Mouse (Mus musculus) gastrocnemius, adult 18-20 months (tissue): ENCODE measurements around the gene Homer2. TPM values are rescaled to one million over a fixed set of nuclear protein-coding genes. Genes with fewer than 3 reads are reported as not detected.

ENCODE experiments used
- DNase-seq: peaks from one replicate; pipeline ENCODE4 v3.0.0; 2021; ENCODE audit warnings: low spot score
- total RNA-seq, 2 experiments: library from RNA; stranded (reverse); gene quantifications; 2 replicates each; pipeline ENCODE4 v1.2.3; 2021

Gene Homer2
- total RNA-seq, 2 experiments from 2014 or later, result 51.1 to 51.7 TPM

DNA sequence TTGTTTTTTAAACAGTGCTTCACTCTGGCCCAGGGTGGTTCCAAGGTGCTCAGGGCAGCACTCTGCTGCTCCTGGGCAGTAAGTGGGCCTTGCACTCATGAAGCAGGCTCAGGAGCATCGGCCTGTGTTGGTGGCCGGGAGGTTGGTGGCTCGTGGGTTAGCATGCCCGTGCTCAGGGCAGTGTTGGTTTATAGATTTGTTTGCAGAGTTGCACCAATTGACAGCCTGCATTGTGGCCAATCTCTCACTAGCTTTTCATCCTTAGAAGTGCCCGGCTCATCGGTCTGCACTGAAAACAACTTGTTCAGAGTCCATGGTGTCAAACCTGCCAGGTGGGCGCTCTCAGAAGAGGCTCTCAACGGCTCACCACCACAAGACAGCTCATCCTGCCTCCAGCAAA lies 113.9 kb downstream of the Homer2 start:
- no peak for DNase-seq

DNA sequence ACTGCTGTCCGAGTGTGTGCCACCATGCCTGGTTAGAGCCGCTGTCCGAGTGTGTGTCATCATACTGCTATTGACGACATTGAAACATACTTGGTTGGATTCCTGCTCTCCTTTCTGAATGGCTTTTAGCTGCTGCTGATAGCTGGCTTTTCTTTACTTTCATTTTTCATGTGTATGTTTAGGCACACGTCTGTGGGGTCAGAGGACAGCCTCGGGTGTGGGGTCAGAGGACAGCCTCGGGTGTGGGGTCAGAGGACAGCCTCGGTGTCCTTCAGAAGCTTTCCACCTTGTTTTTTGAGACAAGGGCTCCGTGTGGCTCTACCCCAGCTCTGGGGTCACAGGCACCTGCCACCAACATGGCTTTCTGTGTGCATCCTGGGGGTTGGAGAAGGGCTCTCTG lies 114.6 kb downstream of the Homer2 start:
- DNase-seq, result no peak

DNA sequence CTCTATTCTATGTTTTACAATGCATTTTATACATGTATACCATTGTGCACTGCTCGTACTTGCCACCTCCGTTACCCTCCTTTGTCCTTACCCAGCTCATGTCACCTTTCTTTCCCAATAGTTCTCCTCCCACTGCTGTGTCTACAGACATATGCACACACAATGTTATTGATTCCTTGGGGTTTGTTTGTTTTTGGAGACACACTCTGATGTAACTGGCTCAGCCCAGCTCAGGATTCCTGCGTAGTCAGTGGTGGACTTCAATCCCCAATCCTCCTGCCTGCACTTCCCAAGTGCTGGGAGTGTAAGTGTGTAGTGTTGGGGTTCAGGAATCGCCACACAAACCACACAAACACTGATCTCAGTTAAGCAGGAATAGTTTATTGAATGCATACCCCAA lies 120.1 kb downstream of the Homer2 start:
- DNase-seq, result no peak

DNA sequence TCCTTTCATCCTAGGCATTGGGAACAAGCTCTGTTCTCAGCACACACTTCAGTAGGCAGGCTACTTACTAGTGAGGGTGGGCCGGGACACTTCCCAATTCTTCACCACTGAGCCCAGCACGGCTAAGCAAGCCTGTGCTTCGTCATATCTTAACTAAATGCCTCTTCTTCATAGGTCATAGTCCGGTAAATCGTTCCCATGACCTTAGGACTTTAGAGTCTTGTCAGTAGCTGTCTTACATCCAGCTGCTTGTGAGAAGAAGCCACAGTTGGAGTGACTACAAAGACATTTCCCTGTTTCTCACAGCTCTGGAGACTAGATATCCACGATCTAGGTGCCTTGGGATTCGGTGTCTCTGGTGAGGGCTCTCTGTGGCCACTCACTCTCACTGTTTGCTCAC lies 122.0 kb downstream of the Homer2 start:
- DNase-seq, result no peak

DNA sequence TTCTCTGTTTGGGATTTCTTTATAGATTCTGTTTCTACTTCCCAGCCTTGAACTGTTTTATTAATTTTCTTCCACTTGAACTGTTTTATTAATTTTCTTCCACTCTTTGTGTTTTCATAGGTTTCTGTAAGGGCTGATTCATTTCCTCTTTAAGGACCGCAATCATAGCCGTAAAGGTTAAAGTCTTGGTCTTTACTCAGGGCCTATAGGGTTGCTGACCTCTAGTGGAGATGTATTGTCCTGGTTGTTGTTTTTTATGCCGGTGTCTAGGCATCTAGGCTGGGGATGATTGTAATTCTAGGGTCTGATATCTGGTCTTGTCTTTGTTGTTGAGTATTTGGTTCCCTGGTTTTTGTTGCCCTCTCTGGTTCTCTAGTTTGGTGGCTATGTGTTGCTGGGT lies 123.8 kb downstream of the Homer2 start:
- DNase-seq, result no peak

DNA sequence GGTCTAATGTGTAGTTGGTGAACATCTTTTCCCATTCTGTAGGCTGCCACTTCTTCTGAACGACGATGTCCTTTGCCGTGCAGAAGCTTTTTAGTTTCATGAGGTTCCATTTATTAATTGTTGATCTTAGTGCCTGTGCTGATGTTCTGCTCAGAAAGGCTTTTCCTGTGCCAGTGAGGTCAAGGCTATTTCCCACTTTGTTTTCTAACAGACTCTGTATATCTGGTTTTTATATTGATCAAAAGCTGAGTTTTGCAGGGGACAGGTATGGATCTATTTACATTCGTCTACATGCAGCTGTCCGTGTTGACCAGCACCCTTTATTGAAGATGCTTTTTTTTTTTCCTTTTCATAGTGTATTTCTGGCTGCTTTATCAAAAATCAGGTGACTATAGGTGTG lies 128.0 kb downstream of the Homer2 start:
- no peak for DNase-seq

DNA sequence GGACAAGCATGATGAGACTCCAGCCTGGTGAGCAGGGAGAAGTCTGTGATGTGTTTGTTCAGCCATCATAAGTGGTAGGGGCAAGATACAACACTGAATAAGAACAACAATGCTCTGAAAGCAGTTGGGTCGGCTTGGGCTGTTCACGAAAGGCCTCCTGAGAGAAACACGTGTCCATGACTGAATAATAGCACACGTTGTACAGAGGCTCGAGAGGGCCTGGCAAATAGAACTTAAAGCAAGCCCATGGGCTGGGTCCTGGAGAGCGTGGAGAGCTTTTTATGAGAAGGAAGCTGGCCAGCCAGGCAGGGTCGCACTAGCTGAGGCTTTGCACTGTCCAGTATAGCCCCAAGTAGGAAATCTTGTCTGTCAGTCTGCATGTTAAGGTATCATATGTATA lies 128.9 kb downstream of the Homer2 start:
- no peak for DNase-seq

DNA sequence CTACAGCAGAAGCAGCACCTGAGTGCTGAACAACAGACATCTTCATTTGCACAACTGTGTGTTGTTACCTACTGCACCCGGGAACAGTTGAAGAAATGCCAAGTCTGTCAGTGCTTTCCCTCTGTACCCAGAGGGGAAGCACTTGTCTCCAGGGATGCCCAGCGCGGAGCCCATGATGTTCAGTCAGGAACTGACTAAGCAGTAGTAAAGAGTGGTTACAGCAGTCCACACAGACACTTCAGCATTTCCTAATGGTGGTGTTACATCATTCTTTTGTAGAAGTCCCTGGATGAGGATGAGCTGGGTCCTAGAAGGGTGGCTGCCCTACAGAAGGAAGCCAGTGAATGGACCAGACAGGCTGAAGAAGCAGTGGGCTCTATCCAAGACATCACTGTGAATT lies 129.5 kb downstream of the Homer2 start:
- no peak for DNase-seq

DNA sequence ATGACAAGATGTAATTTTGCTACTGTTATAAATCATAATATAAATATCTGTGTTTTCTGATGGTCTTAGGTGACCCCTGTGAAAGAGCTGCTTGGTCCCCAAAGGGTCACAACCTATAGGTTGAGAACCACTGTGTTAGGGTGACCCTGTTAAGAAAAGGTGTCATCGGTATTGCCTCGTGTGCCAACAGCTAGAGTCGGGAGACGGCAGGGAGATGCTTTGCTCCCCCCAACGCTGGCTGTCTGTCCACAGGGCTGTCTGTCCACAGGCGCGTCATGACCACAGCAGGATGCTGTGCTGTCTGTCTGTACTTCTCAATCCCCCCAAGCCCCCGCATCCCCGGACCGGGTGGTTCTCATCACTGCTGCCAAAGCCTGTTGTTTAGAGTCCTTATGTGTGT lies 131.7 kb downstream of the Homer2 start:
- DNase-seq, result no peak

DNA sequence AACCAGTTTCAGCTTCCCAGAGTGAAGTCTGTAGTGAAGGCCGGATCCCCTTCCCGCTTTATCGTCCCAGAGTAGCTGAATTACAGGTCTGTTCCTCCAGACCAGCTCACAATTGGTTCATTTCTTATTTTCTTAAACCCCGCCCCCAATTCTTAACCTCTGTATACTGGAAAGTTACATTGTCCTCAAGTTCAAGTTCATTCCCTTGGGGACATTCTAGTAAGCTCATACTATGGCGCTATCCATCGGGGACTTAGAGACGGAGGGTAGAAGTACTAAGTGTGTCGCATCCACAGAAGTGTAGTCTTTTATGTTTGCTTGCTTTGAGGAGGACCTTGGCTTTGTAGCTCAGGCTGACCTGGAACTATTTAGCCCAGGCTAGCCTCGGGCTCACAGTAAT lies 133.5 kb downstream of the Homer2 start:
- DNase-seq, result no peak

DNA sequence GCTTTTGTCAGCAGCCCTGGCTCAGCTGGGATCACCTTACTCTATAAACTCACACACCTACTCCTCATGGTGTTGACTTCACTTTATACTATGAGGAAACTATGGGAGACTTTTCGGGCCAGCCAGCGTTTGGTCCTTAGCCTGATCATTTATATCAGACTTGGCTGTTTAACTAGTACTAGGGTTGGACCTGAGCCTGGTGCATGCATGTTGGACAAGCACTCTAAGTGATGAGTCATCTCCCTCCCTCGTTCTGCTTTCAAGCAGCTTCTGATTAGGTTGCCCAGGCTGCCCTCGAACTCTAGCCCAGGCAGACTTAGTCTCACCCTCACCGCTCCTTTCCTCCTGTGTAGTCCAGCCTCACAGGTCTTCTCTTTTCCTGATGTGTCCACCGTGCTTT lies 133.9 kb downstream of the Homer2 start:
- DNase-seq, result peak; percentile 39

DNA sequence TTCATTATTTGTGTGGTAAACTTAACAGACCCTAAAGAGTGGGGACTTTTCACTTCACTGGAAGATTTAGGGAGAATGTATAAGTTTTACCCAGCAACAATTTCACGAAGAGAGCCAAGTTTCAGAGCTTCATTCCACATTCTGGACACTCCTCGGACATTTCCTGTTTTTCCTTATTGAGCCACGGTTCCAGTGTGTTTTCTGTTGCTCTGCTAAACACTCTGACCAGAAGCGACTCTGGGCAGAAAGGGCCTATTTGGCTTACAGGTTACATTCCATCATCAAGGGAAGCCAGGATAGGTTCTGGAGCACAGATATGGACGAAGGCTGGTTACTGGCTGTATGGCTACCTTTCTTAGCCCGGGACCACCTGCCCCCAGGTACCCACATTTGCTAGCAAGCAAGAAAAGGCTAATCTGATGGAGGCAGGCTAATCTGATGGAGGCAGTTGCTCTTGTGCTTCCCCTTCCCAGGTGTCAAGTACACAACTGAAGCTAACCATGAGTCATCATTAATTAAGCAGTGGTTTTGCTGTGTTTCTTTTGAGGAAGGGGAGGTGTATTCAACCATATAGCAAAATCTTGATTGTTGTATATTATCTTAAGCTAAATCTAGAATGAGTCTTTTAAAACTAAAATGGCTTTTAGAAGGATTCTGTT lies 134.6 kb downstream of the Homer2 start:
- DNase-seq, result no peak

DNA sequence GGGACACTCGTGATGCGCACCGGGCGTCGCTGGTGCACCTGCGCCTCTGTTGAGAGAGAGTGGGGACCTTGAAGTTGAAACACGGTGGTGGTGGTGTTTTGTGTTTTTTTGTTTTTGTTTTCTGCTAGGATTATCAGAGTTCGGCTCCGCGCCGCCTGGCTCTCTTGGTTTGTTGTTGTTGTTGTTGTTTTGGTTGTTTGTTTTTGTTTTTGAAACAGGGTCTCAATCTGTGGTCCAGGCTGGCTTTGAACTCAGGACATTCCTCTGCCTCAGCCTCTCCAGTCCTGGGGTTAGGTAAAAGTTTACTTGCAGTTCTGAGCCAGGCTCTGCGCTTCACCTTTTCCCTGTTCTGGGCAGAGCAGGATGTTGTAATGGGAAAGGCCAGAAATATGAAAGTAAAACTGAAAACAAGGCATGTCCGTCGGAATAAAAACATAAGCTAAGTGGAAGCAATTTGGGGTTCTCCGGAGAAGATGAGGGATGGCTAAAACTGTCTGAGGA lies 135.3 kb downstream of the Homer2 start:
- DNase-seq, result no peak

DNA sequence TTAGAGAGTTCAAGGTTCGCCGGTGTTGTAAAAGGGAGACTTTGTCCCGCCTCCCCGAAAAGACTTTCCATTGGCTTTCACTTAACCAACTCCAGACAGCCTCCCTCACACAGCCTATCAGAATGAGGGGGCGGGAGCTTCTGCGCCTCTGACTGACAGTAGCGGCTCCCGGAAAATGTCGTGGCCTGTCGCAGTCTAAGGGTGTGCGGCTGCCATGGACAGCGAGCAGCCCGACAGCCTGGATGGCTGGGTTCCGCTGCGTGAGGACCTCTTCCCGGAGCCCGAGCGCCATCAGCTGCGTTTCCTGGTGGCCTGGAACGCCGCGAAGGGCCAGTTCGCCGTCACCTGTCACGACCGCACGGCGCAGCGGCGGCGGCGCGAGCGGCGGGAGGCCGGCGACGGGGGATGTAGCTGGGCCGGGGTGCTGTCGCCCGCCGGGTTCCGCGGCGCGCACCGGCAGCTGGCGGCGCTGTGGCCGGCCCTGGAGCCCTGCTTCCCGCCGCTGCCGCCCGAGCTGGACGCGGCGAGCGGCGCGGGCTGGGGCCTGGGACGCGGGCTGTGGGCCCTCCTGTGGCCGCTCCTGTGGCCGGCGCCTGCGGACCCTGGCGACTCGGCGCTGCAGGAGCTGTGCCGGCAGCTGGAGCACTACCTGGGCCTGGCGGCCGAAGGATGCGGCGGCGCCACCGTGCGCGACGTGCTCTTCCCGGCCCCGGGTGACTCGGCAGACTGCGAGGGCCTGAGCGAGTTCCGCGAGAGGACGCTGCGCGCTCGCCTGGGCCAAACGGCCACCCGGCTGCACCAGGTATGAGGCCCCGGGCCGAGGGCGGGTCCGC lies 136.0 kb downstream of the Homer2 start, which contains the start of gene Whamm:
Gene Whamm, plus strand, starts transcription at position 159 of the 833 bp plus-strand sequence.
- peak; percentile 95 for DNase-seq

DNA sequence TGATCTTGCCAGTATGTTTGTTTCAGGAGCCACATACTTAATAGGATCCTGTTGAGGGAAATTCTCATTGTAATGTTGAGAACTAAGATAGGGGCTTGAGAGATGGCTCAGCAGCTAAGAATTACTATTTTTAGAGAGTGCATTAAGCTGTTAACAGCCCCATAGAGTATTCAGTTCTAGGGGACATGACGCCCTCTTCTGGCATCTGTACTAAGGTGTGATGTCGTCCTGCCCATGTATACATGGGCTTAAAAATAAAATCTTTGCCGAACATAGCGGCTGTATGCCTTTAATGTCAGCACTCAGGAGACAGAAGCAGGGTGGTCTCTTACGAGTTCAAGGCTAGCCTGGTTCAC lies 136.6 kb downstream of the Homer2 start:
- no peak for DNase-seq

DNA sequence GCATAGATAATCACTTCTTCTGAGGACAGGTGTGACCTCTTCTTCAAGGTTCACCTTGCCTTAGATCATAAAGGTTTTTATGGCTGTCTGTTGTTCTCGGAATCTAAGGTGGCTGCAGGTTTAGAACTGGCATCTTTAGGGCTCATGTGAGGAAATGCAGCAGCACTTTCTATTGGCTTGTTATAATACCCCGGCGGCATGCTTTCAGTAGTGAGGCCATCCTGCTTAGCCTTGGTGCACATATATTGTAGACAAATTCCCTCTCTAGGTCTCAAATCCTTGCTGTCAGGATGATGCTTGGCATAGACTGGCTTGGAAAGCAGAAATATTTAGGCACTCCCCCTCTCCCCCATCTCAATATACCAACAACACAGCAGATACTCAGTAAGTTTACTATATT lies 137.1 kb downstream of the Homer2 start:
- DNase-seq, result no peak

DNA sequence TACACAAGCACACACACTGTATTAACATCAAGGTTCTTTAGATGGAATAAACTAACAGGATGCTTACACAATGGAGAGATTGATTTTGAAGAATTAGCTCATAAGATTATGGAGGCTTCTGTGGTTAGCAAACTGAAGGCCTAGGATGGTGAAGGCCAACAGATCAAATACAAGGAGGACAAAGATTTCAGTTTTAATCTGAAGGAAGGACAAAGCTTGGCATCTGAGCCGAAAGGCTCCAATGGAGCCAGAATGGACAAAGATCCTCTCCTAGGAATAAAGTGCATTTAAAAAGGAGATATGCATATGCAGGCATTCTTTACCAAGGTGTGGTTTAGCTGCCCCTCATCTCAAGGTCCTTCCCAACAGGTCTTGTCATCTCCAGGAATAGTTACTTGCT lies 137.5 kb downstream of the Homer2 start:
- no peak for DNase-seq

DNA sequence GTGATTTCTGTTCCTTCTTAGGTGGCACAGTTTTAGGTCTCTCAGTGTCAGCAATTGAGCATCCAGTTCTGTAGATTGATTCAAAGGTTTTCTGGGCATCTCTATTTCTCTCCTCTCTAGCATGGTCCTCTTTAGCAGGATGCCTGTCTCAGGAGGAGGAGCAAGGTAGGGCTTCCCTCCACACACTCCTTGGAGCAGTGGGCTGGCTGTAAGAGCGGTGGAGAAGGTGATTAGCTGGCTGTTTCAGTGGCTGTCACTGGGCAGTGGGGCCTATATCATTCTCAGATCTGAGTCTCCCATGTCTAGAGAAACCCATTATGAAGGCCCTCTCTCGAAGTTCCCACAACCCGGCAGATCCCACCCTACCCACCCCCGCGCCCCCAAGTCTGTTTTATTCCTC lies 139.9 kb downstream of the Homer2 start:
- no peak for DNase-seq

DNA sequence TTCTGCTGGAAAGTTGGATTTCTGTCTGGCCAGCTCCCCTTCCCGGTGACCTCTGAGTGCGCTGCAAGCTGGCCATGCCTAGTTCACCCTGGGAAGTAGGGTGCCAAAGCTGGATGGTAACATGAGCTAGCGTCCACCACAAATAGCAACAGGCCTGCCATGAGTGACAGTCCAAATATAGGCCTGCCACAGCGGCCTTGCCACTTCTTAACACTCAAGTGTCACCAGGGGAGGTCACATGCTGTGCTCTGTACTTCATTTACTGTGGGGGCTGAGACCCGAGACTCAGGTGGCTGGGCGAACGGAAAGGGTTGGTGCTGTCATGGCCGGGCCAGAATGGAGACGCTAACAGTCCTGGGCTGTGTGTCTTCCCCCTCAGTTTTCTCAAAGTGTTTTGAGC lies 140.4 kb downstream of the Homer2 start, which contains the start of gene Fsd2:
Gene Fsd2, minus strand, starts transcription at position 53 of the 400 bp plus-strand sequence.
- peak; percentile 87 for DNase-seq

DNA sequence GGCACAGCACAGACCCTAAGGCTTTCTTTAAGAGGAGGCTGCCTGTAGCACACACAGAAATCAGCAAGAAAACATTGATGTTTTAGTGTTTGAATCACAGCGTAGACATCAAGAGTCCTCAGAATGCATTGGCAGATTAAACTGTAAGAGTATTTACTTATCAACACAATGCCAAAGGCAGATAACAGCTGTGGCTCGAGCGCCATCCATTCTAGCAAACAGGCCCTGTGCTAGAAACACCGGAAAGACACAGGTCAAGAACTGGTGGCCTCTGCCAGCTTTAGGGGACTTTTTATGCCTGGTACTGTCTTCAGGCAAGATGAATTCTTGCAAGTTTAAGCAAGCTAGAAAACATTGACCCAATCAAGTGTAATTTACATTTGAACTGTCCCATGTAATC lies 141.0 kb downstream of the Homer2 start:
- no peak for DNase-seq

DNA sequence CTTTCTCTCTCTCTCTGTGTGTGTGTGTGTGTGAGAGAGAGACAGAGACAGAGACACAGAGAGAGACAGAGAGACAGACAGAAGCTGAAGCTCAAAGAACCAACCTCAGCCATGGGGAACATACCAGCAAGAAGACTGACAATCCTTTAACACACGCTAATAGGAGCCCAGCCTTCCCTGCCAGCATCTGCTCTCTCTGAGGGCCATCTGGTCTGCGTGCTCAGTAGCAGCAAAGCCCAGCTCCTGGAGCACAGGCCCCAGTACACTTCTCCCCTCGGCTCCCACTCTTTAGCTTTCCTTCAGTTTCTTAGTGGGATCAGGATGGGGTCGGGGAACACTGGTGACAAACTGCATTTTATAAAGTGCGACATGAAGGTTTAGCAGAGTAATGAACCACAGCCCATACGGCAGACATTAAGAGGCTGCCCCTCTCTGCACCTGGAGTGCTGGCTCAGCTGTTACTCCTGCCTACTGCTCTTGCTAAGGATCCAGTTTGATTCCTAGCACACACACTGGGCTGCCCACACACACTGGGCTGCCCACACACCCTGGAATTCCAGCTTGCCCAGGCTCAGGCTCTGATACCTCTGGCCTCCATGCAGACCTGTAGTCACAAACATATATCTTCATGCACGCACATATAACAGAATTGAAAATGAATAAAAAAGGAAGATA lies 141.8 kb downstream of the Homer2 start:
- DNase-seq, result peak; percentile 26

DNA sequence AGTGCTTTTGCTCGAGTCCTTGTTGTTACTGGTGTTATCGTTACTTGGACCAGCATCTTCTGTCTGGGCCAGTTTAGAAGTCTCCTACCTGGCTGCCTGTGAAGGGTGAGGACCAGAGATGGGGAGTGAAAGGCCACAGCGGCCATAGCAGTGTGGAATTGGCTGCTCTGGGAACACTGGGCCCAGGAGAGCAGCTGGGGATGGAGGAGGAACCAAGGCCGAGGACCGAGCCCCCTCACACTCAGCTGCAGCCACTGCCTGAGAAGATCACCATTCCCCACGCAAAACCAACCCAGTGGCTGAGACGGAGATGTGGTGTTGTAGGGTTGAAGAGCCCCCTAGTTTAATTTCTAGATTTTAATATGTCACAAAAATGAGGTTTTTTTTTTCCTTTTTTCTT lies 142.6 kb downstream of the Homer2 start:
- DNase-seq, result no peak
